Mouse (Mus musculus): ENCODE results near the gene A830005F24Rik. TPM values are rescaled to one million over a fixed set of nuclear protein-coding genes. Genes with fewer than 3 reads are reported as not detected.
A peak's percentile ranks its signal among the peaks of the same experiment; 100 is the strongest.

The A830005F24Rik gene
- total RNA-seq, 1 experiment: 0.27 TPM

- in situ Hi-C loops (cut with MboI; ENCODE audit: low sequenced_read_pairs in 2 of 2, unreplicated experiment in 2 of 2): loop anchor here in 1 of 2 experiments (10.0 kb wide), 1 partner anchor 109 kb away; no protein-coding TSS in a partner anchor
- no peak for DNase-seq (ENCODE audit: low read depth, low spot score)
- no peak for TF ChIP-seq CHD2 (IDR thresholded peaks at IDR 0.05; ENCODE audit: low read depth, low read length)
- TF ChIP-seq HCFC1 (IDR thresholded peaks at IDR 0.05; ENCODE audit: borderline replicate concordance, insufficient read depth, low read length): no peak
- TF ChIP-seq MAFK (IDR thresholded peaks at IDR 0.05; ENCODE audit: insufficient read depth, low read depth, low read length): no peak
- no peak for TF ChIP-seq ZC3H11A (IDR thresholded peaks at IDR 0.05; ENCODE audit: borderline replicate concordance, low read depth, low read length)
- TF ChIP-seq ZNF384 (IDR thresholded peaks at IDR 0.05; ENCODE audit: low read depth, low read length): no peak
These were observed 12.4 kb downstream of the A830005F24Rik start for GRCm38 (mm10) chr13:48525745-48526144.

GRCm38 (mm10) chr13:48528123-48528871 lies 14.9 kb downstream of the A830005F24Rik start:
- no peaks in the 10 kb centered on the region for H3K9me3 ChIP-seq (ENCODE audit: control insufficient read depth, insufficient read depth, low read depth, low read length)
- peaks cover 0 to 7% of the 10 kb centered on the region in 2 experiments; a peak in 2 of 4 replicates for H3K4me1 ChIP-seq (ENCODE audit: control insufficient read depth in 2 of 2, insufficient read depth in 2 of 2, low read length in 2 of 2, poor library complexity in 1 of 2)
- H3K27ac ChIP-seq (ENCODE audit: insufficient read depth, low read depth, low read length, poor library complexity, severe bottlenecking): peak overlapping the region; percentile 53; the same call in 1 of the 2 replicates
- TF ChIP-seq ZC3H11A (IDR thresholded peaks at IDR 0.05; ENCODE audit: borderline replicate concordance, low read depth, low read length) (peak; percentile 91), MAFK (IDR thresholded peaks at IDR 0.05; ENCODE audit: insufficient read depth, low read depth, low read length) (no peak)
- DNase-seq (ENCODE audit: low read depth, low spot score): peak; percentile 88
- no peaks in the 10 kb centered on the region for H3K36me3 ChIP-seq (ENCODE audit: control insufficient read depth, insufficient read depth, low read length, poor library complexity, severe bottlenecking)
- in situ Hi-C loops (cut with MboI; ENCODE audit: low sequenced_read_pairs in 2 of 2, unreplicated experiment in 2 of 2): loop anchor here in 1 of 2 experiments (10.0 kb wide), 1 partner anchor 107 kb away; no protein-coding TSS in a partner anchor
- no peak overlapping the region for H3K4me3 ChIP-seq (ENCODE audit: insufficient read depth in 1 of 2, low read depth in 1 of 2, low read length in 2 of 2, poor library complexity in 1 of 2, severe bottlenecking in 1 of 2)
- H3K9ac ChIP-seq (ENCODE audit: insufficient read depth, low read depth, low read length, poor library complexity, severe bottlenecking): no peak overlapping the region

More at GRCm38 (mm10) chr13:48525745-48526144, 12.4 kb downstream of the A830005F24Rik start:
- H3K27ac ChIP-seq (ENCODE audit: insufficient read depth, low read depth, low read length, poor library complexity, severe bottlenecking): no peak overlapping the region
- peaks cover 0 to 7% of the 10 kb centered on the region in 2 experiments; a peak in 2 of 4 replicates for H3K4me1 ChIP-seq (ENCODE audit: control insufficient read depth in 2 of 2, insufficient read depth in 2 of 2, low read length in 2 of 2, poor library complexity in 1 of 2)
- H3K4me3 ChIP-seq (ENCODE audit: insufficient read depth in 1 of 2, low read depth in 1 of 2, low read length in 2 of 2, poor library complexity in 1 of 2, severe bottlenecking in 1 of 2): no peak overlapping the region; a peak in 1 of 4 replicates
- H3K9ac ChIP-seq (ENCODE audit: insufficient read depth, low read depth, low read length, poor library complexity, severe bottlenecking): no peak overlapping the region
- no peaks in the 10 kb centered on the region for H3K9me3 ChIP-seq (ENCODE audit: control insufficient read depth, insufficient read depth, low read depth, low read length)
- H3K36me3 ChIP-seq (ENCODE audit: control insufficient read depth, insufficient read depth, low read length, poor library complexity, severe bottlenecking): no peaks in the 10 kb centered on the region

- no peaks in the 10 kb centered on the region for H3K36me3 ChIP-seq (ENCODE audit: control insufficient read depth, insufficient read depth, low read length, poor library complexity, severe bottlenecking)
- no peak overlapping the region for H3K27ac ChIP-seq (ENCODE audit: insufficient read depth, low read depth, low read length, poor library complexity, severe bottlenecking)
- in situ Hi-C loops (cut with MboI; ENCODE audit: low sequenced_read_pairs in 2 of 2, unreplicated experiment in 2 of 2): loop anchor here in 1 of 2 experiments (10.0 kb wide), 1 partner anchor 106 kb away; no protein-coding TSS in a partner anchor
- H3K9me3 ChIP-seq (ENCODE audit: control insufficient read depth, insufficient read depth, low read depth, low read length): no peaks in the 10 kb centered on the region
- no peak for TF ChIP-seq MAFK (IDR thresholded peaks at IDR 0.05; ENCODE audit: insufficient read depth, low read depth, low read length)
- TF ChIP-seq CHD2 (IDR thresholded peaks at IDR 0.05; ENCODE audit: low read depth, low read length): no peak
- TF ChIP-seq ZNF384 (IDR thresholded peaks at IDR 0.05; ENCODE audit: low read depth, low read length): no peak
- TF ChIP-seq ZC3H11A (IDR thresholded peaks at IDR 0.05; ENCODE audit: borderline replicate concordance, low read depth, low read length): no peak
- no peak for TF ChIP-seq HCFC1 (IDR thresholded peaks at IDR 0.05; ENCODE audit: borderline replicate concordance, insufficient read depth, low read length)
- no peak overlapping the region for H3K9ac ChIP-seq (ENCODE audit: insufficient read depth, low read depth, low read length, poor library complexity, severe bottlenecking)
- DNase-seq (ENCODE audit: low read depth, low spot score): no peak
- H3K4me3 ChIP-seq (ENCODE audit: insufficient read depth in 1 of 2, low read depth in 1 of 2, low read length in 2 of 2, poor library complexity in 1 of 2, severe bottlenecking in 1 of 2): no peak overlapping the region
- peaks cover 0 to 7% of the 10 kb centered on the region in 2 experiments; a peak in 2 of 4 replicates for H3K4me1 ChIP-seq (ENCODE audit: control insufficient read depth in 2 of 2, insufficient read depth in 2 of 2, low read length in 2 of 2, poor library complexity in 1 of 2)
These were observed 15.7 kb downstream of the A830005F24Rik start for GRCm38 (mm10) chr13:48529028-48529427.

- H3K9ac ChIP-seq (ENCODE audit: insufficient read depth, low read depth, low read length, poor library complexity, severe bottlenecking): no peak overlapping the region
- peaks cover 0 to 7% of the 10 kb centered on the region in 2 experiments; a peak in 1 of 4 replicates for H3K4me1 ChIP-seq (ENCODE audit: control insufficient read depth in 2 of 2, insufficient read depth in 2 of 2, low read length in 2 of 2, poor library complexity in 1 of 2)
- DNase-seq (ENCODE audit: low read depth, low spot score): no peak
- H3K9me3 ChIP-seq (ENCODE audit: control insufficient read depth, insufficient read depth, low read depth, low read length): no peaks in the 10 kb centered on the region
- no peak overlapping the region for H3K4me3 ChIP-seq (ENCODE audit: insufficient read depth in 1 of 2, low read depth in 1 of 2, low read length in 2 of 2, poor library complexity in 1 of 2, severe bottlenecking in 1 of 2)
- in situ Hi-C loops (cut with MboI; ENCODE audit: low sequenced_read_pairs in 2 of 2, unreplicated experiment in 2 of 2): loop anchor here in 1 of 2 experiments (5.0 kb wide), 1 partner anchor 112 kb away; no protein-coding TSS in a partner anchor
- no peak for TF ChIP-seq HCFC1 (IDR thresholded peaks at IDR 0.05; ENCODE audit: borderline replicate concordance, insufficient read depth, low read length)
- no peak for TF ChIP-seq MAFK (IDR thresholded peaks at IDR 0.05; ENCODE audit: insufficient read depth, low read depth, low read length)
- TF ChIP-seq CHD2 (IDR thresholded peaks at IDR 0.05; ENCODE audit: low read depth, low read length): no peak
- TF ChIP-seq ZNF384 (IDR thresholded peaks at IDR 0.05; ENCODE audit: low read depth, low read length): no peak
- TF ChIP-seq ZC3H11A (IDR thresholded peaks at IDR 0.05; ENCODE audit: borderline replicate concordance, low read depth, low read length): no peak
- H3K36me3 ChIP-seq (ENCODE audit: control insufficient read depth, insufficient read depth, low read length, poor library complexity, severe bottlenecking): no peaks in the 10 kb centered on the region; the same call in 1 of the 2 replicates
- H3K27ac ChIP-seq (ENCODE audit: insufficient read depth, low read depth, low read length, poor library complexity, severe bottlenecking): no peak overlapping the region
These were observed 17.3 kb downstream of the A830005F24Rik start for GRCm38 (mm10) chr13:48530685-48531084.
